Mouse (Mus musculus): ENCODE measurements around the gene Smim10l2a. TPM values are rescaled to one million over a fixed set of nuclear protein-coding genes. Genes with fewer than 3 reads are reported as not detected.
"Not testable (repeated sequence)": the region's sequence is repeated elsewhere in the genome, so short reads cannot be mapped to it uniquely, and the experiment has no call there.

Smim10l2a gene
- total RNA-seq (2021) = not detected
- long read RNA-seq, experiment 1 = 0 reads
- long read RNA-seq, experiment 2 = 0 reads

GRCm38 (mm10) chrX:56374431-56375128 lies at the start of gene Smim10l2a:
Gene Smim10l2a, plus strand, starts transcription at chrX:56374586.
- H3K27ac ChIP-seq; intact Hi-C loops (cut with DNase I): not testable (repeated sequence)
- peak; percentile 27 for DNase-seq
- peak within 1 kb of the TSS; percentile 71 for H3K4me3 ChIP-seq

GRCm38 (mm10) chrX:56332046-56332445 lies 42.3 kb upstream of the Smim10l2a start:
- no peak for DNase-seq
- intact Hi-C loops (cut with DNase I) = loop anchor here (5.0 kb wide), 1 partner anchor 35 kb away; no protein-coding TSS in a partner anchor
- H3K27ac ChIP-seq = no peak overlapping the region

GRCm38 (mm10) chrX:56340305-56340704 lies 34.1 kb upstream of the Smim10l2a start:
- intact Hi-C loops (cut with DNase I) = loop anchor here (2.0 kb wide), 1 partner anchor 66 kb away; no protein-coding TSS in a partner anchor
- no peak overlapping the region for H3K4me3 ChIP-seq
- TF ChIP-seq CTCF (IDR thresholded peaks at IDR 0.05) = peak; percentile 49
- H3K27ac ChIP-seq = no peak overlapping the region
- DNase-seq = no peak

More at GRCm38 (mm10) chrX:56332046-56332445, 42.3 kb upstream of the Smim10l2a start:
- H3K4me3 ChIP-seq = no peak overlapping the region
- no peak for TF ChIP-seq CTCF (IDR thresholded peaks at IDR 0.05)

GRCm38 (mm10) chrX:56342921-56343320 lies 31.5 kb upstream of the Smim10l2a start:
- DNase-seq = no peak
- Histone ChIP-seq H3K27ac (no peak overlapping the region), H3K4me3 (no peak overlapping the region)
- intact Hi-C loops (cut with DNase I) = no loop called here
- TF ChIP-seq CTCF (IDR thresholded peaks at IDR 0.05) = no peak

GRCm38 (mm10) chrX:56346176-56346931 lies 28.0 kb upstream of the Smim10l2a start, which contains the start of gene Zfp449:
Gene Zfp449, plus strand, starts transcription at chrX:56346400.
- intact Hi-C loops (cut with DNase I) = no loop called here
- peak; percentile 89 for DNase-seq
- Histone ChIP-seq H3K4me3 (peak within 1 kb of the TSS; percentile 86), H3K27ac (peak within 1 kb of the TSS; percentile 83)
- TF ChIP-seq CTCF (IDR thresholded peaks at IDR 0.05) = no peak

- H3K27ac ChIP-seq = peak overlapping the region; percentile 83
- peak overlapping the region; percentile 86 for H3K4me3 ChIP-seq
- TF ChIP-seq CTCF (IDR thresholded peaks at IDR 0.05) = no peak
- intact Hi-C loops (cut with DNase I) = no loop called here
- peak; percentile 72 for DNase-seq
Measured at GRCm38 (mm10) chrX:56346932-56347253, 27.5 kb upstream of the Smim10l2a start.

- intact Hi-C loops (cut with DNase I) = no loop called here
Measured at GRCm38 (mm10) chrX:56380852-56381251, 6.5 kb downstream of the Smim10l2a start.

GRCm38 (mm10) chrX:56384142-56384541 lies 9.8 kb downstream of the Smim10l2a start:
- intact Hi-C loops (cut with DNase I) = no loop called here

More at GRCm38 (mm10) chrX:56380852-56381251, 6.5 kb downstream of the Smim10l2a start:
- H3K27ac ChIP-seq = no peak overlapping the region
- no peak for DNase-seq
- H3K4me3 ChIP-seq = no peak overlapping the region
- TF ChIP-seq CTCF (IDR thresholded peaks at IDR 0.05) = no peak

GRCm38 (mm10) chrX:56404646-56405045 lies 30.3 kb downstream of the Smim10l2a start:
- DNase-seq = no peak
- H3K4me3 ChIP-seq = no peak overlapping the region
- no peak overlapping the region for H3K27ac ChIP-seq
- TF ChIP-seq CTCF (IDR thresholded peaks at IDR 0.05) = no peak
- intact Hi-C loops (cut with DNase I) = no loop called here

More at GRCm38 (mm10) chrX:56384142-56384541, 9.8 kb downstream of the Smim10l2a start:
- H3K4me3 ChIP-seq = no peak overlapping the region
- DNase-seq = no peak
- no peak overlapping the region for H3K27ac ChIP-seq
- no peak for TF ChIP-seq CTCF (IDR thresholded peaks at IDR 0.05)

- Histone ChIP-seq H3K27ac (no peak overlapping the region), H3K4me3 (no peak overlapping the region)
- no peak for DNase-seq
- intact Hi-C loops (cut with DNase I) = no loop called here
- TF ChIP-seq CTCF (IDR thresholded peaks at IDR 0.05) = no peak
Measured at GRCm38 (mm10) chrX:56405482-56405881, 31.1 kb downstream of the Smim10l2a start.

GRCm38 (mm10) chrX:56406128-56406527 lies 31.7 kb downstream of the Smim10l2a start:
- H3K4me3 ChIP-seq = no peak overlapping the region
- no peak for TF ChIP-seq CTCF (IDR thresholded peaks at IDR 0.05)
- H3K27ac ChIP-seq = no peak overlapping the region
- intact Hi-C loops (cut with DNase I) = no loop called here
- no peak for DNase-seq

GRCm38 (mm10) chrX:56416277-56416676 lies 41.9 kb downstream of the Smim10l2a start:
- no peak overlapping the region for H3K27ac ChIP-seq
- TF ChIP-seq CTCF (IDR thresholded peaks at IDR 0.05) = no peak
- DNase-seq = no peak
- H3K4me3 ChIP-seq = no peak overlapping the region
- intact Hi-C loops (cut with DNase I) = no loop called here

GRCm38 (mm10) chrX:56417541-56417940 lies 43.2 kb downstream of the Smim10l2a start:
- Histone ChIP-seq H3K4me3 (no peak overlapping the region), H3K27ac (no peak overlapping the region)
- DNase-seq = no peak
- intact Hi-C loops (cut with DNase I) = no loop called here
- peak; percentile 26; the same call in 1 of the 2 replicates for TF ChIP-seq CTCF (IDR thresholded peaks at IDR 0.05)

Other genes starting within 250 kb of the Smim10l2a start
- not detected for gene 3830403N18Rik, start 238.0 kb upstream of the Smim10l2a start, total RNA-seq (2021)
- not detected for gene Gm773, start 161.7 kb upstream of the Smim10l2a start, total RNA-seq (2021)
- 1 to 10 TPM; 2.1 to 3.5 TPM for gene Zfp449, start 28.2 kb upstream of the Smim10l2a start, total RNA-seq (2021)
- 1 to 10 TPM; 1.2 to 1.5 TPM for gene Gm2174, start 73.4 kb downstream of the Smim10l2a start, total RNA-seq (2021)
- 1 to 10 TPM; 4.7 to 5.9 TPM for gene Ints6l, start 80.3 kb downstream of the Smim10l2a start, total RNA-seq (2021)
- not detected for gene Gm10477, start 150.2 kb downstream of the Smim10l2a start, total RNA-seq (2021)
- gene Gm648, start 175.0 kb downstream of the Smim10l2a start, total RNA-seq (2021) = not detected
- 10 to 100 TPM; 25.0 to 27.2 TPM for gene Mmgt1, start 223.5 kb downstream of the Smim10l2a start, total RNA-seq (2021)
- 10 to 100 TPM; 24.9 to 31.3 TPM for gene Slc9a6, start 235.2 kb downstream of the Smim10l2a start, total RNA-seq (2021)

Data from gastrocnemius, adult 2 months (tissue).